Mouse (Mus musculus) spleen, adult 12 weeks (tissue): Measurements from ENCODE around the gene Nmb.
"Not testable (repeated sequence)": the region's sequence is repeated elsewhere in the genome, so short reads cannot be mapped to it uniquely, and the experiment has no call there.

Experiments used
- DNase-seq: peaks from one replicate; pipeline ENCODE4 v3.0.0; 2022; ENCODE audit warnings: low spot score

Gene Nmb

DNA sequence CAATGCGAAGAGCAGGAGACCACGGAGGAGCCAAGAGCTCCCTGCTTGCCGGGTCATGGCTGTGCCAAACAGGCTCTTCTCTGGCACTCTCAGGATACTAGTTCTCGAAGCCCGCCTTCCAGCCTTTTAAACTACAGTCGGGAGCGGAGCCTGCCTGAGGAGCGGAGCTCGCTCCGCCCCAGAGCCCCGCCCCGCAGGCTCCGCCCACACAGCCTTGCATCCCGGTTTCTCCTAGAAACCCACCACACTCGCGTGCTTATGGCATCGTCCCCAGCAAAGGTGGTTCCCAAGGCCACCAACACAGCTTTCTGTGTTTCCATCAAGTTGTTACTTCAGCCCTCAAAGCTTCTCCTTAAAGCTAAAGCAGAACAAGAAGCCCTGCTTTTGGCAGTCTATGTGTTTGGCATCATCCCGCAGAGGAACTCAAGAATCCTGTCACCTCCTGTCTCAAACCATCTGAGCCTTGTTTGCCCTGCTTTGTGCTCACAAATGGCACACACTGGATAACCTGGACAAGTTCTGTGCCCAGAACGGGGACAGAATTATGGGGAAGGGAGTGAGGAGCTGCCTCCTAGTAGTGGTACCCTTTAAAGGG lies at the start of gene Nmb:
Gene Nmb, minus strand, starts transcription at position 156 of the 595 bp plus-strand sequence.
- DNase-seq, result peak; percentile 23

DNA sequence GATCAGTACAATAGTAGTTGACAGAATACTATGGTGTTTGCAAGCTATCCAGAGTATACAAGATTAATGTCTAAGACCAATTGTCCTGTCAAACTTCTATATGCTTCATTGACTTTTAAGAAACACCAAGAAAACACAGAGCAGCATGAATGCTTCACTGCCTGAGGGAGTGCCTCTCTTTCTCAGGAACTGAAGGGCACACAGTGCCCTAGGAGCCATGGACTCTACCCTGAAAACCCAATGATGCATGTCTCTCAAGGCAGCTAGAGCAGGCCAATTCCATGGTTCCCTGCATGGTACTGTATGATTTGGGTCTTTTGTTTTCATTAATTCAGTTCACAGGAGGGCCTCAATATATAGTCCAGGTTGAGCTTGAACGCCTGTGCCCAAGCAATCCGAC lies 49.4 kb upstream of the Nmb start:
- no peak for DNase-seq

DNA sequence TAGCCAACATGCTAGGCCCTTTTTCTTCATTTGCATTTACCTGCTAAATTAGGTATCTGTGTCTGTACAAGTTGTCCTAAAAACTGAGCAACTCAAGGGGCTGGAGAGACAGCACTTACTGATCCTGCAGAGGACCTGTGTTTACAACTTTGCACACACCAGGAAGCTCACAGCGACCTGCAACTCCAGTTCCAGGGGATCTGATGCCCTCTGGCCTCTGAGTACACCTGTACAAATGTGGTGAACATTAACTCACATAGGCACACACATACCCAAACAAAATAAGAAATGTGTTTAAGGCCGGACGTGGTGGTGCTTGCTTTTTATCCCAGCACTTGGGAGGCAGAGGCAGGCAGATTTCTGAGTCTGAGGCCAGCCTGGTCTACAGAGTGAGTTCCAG lies 47.3 kb upstream of the Nmb start:
- no peak for DNase-seq

DNA sequence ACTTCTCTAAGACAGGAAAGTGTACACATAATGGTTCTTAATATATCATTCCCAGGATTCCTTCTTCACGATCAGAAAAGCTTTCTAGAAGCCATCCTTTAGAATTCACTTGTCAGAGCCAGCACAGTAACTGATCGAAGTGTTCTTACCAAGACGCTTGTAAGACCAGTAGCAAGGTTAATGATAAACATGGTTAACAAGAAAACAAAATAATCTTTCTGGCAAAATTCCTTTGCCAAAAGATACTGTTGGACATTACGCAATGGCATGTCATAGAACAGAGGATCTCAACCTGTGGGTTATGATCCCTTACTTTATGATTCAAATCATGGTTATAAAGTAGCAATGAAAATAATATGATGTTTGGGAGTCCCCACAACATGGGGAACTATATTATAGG lies 46.6 kb upstream of the Nmb start:
- DNase-seq, result no peak

DNA sequence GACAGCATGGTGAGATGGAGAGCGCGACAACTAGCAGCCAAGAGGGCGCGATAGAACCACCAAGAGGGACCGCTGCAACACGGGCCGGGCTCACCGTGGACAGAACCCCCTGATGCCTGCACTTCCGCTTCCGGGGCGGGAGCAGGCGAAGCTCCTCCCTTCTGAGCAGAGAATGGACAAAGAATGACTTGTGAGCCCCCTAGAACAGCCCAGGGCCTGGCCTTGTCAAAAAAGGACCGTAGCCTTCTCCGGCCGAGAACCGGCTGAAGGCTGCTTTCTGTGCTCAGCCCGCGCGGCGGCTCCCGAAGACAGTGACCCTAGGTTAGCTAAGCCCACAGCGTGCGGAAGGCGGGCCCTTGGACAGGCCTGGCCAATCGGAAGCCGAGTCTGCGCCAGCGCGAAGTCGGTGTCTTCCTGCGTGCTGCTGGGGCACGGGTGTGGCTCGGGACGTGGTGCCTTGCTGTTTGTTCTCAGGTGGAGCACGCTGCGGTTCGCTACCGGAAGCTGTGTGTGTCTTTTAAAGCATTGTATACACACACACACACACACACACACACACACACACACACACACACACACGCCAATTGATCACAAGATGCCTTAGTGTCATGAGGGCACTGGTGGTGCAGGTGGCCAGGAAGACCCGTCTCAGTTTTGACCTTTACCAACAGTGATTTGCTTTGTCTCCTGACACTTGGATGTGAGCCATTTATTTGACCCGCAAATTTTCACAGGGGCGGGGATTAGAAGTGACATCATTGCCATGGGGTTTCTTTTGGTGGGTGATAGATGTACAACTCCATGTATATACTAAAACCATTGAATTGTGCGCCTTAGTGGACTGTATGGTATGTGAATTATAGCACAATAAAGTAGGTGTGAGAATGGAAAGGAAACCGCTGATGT lies 42.8 kb upstream of the Nmb start, which contains the start of gene Sec11a:
Gene Sec11a, minus strand, starts transcription at position 336 of the 906 bp plus-strand sequence.
- peak; percentile 94 for DNase-seq

DNA sequence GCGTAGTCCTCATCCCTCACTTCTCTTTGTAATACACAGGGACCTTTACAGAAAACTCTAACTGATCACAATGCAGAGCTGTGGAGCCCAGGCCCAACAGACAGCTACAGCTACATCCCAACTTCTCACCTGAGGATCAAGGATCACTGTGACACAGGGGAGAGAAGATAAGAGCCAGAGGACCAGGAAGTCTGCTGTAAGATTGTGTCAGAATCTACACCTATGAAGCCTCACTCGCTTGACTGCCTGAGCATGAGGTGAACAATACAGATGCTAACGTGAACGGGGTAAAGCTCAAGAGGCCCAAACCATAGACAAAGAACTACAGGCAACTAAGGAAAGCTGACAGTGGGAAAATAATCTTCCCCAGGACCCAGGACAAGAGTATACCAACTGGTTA lies 34.9 kb upstream of the Nmb start:
- DNase-seq, result no peak

DNA sequence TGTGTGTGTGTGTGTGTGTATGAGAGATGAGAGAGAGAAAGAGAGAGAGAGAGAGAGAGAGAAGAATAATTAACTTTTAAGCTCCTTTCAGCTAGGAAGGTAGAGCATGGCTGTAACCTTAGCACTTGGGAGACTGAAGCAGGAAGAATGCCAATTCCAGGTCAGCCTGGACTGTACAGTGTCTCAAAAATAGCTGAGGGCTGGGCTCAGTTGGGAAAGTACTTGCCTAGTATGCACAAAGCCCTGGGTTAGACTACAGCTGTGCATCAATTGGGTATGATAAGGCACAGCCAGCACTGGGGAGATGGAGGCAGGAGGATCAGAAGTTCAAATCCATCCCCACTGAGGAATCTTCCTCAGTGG lies 32.4 kb upstream of the Nmb start:
- not testable (repeated sequence) for DNase-seq

DNA sequence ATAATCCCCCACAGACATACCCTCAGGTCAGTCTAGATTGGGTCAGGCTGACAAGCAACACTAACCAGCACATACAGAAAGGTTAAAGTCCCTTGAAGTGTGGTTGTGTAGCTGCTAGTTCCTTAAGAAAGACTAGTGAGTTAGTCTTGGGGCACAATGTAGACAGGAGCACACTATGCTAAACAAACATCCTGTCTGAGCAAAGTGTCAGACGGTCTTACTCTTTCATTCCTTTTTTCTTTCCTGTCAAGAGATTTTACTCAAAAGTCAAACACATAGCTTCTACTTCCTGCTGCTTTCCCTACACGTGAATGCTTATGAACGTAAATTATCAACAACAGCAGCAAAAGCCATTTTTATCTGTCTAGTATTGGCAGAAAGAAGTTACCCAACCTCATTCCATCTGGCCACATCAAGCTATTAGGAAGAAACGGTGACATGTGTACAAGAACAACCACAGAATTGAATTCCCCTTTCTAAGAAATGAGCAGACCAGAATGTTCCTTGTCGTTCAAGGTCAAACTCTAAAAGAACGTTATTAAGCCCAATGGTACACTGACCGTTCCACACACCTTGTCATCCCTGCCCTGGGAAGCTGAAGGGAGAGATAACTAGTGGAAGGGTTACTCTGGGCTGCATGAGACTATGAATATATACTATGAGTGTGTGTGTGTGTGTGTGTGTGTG lies 31.9 kb upstream of the Nmb start:
- not testable (repeated sequence) for DNase-seq

DNA sequence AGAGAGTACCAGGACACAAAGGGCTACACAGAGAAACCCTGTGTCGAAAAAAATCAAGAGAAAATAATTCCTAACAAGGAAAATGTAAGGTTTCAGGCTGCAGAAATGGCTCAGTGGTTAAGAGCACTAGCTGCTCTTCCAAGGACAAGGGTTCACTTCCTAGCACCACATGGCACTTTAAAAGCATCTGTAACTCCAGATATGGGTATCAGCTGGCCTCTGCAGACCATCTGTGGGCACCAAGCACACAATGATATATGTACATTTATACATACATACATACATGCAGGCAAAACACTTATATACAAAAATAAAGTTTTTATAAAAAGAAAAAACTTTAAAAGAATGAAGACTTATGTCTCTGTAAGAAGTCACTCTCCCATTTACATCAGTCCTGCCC lies 31.0 kb upstream of the Nmb start:
- DNase-seq, result no peak

DNA sequence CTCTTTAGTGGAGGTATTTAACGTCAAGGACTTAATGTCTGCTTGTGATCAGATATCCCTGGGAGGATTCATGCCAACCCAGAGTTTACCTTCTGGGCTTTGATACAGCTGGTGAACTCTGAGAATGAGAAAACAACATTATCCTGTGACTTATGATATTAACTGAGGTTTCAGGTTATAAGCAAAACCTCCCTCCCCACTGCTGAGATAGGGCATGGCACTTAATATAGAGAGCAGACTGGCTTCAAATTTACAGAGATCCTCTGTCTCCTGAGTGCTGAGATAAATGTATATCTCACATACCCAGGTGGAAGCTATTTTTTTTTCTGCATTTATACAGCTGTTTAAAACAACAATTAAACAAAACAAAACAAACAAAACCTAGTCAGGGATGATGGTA lies 27.9 kb upstream of the Nmb start:
- no peak for DNase-seq

DNA sequence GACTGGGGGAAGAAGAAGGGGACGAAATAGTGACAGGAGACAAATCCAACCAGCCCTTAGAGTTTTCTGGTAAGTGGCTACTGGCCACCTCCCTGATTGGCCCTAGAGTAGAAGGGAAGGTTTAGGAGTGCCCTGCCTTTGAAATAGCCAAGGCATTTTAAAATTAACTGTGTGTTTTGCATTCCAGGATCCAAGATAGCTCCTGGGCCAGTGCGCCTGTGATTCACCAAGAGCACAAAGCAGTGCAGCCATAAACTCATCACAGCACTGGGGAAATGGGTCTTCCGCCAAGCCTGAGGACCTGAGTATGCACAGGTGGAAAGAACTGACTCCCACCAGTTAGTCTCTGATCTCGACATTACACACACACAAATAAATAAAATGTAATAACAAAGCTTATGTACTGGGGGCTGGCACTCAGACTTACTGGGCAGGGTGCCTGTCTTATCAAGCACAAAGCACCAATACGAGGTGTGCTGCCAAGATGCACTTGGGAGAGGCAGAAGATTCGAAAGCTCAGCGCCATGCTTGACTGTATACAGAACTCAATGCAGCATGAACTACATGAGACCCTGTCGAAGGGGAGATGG lies 26.8 kb upstream of the Nmb start:
- DNase-seq, result no peak

DNA sequence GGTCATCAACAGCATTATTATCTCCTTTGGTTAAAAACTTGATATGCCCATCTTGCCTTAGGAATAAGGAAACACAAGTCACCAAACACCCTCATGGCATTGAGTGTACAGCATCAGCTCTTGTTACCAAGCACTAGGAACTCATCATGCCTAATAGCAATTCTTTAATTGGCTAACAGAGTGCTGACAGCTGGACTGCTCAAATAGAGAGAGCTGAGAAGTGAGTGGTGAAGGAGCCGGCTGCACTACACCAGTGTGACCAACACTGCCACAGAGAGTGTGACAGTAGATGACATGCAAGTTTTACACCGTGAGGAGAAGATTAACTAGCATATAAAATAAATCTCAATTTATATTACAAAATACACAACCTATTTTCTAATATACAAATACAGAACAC lies 18.3 kb upstream of the Nmb start:
- DNase-seq, result no peak

DNA sequence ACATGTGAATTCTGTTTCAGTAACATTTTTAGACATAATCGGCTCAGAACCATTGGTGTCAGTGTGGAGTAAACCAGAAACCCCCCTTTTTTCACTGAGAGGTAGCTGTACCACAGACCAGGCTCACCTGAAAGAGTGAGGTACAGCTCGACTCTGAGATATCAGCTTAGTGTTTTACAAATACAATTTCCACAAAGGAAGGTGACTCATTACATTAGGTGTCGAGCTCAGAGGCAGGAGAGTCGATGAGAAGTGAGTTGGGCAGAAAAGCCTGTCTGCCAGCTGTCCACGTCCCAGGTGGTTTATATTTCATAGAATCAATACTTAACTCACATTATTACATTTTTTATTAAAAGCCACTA lies 14.8 kb upstream of the Nmb start:
- DNase-seq, result no peak

DNA sequence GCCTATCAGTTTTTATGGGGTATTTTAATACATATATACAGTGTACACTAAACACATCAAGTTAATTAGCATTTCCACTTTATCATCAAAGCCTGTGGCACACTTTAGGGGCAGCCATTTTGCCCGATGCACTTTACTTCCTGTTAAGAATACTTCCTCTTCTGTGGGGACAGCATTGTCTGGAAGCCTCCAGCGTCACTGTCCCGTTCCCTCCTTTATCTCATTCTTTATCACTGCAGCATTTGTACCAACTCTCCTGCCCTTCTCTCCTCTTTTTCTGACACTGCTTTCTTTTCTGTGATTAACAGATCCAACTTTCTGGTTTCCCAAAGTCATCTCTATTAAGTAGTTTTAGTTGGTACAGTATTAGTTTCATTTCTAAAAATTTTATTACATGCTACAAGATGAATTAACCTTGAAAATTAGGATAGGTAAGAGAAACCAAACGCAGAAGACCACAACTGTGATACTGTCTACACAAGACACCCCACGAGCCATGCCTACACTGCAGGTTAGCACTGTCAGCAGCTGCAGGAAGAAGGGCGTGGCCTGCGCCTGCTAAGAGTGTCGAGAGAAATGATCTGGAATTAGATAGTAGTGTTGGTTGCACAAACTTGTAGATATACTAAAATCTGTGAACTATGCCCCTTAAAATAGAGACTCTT lies 14.2 kb upstream of the Nmb start:
- DNase-seq, result no peak

DNA sequence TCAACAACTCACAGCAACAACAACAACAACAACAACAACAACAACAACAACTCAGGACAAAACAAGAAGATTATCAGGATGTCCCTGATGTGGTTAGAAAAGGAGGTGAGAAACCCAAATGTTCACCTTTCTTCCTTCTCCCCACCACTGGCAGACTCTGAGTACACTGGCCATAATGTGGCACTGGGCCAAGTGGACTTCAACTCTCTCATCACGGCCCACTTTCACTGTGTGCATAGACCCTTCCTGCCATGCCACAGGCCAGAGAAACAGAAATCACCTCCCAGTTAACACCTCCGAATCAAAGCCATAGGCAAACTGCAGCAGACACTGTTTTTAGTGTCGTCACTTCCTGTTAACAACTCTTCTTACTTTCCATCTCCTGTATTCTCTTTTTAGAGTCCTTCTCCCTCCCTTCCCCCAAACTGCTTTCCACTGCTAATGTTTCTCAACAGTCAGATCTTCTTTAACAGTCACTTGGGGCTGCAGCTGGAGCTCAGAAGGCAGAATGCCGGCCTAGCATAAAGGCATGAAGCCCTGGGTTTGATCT lies 13.1 kb upstream of the Nmb start:
- no peak for DNase-seq

DNA sequence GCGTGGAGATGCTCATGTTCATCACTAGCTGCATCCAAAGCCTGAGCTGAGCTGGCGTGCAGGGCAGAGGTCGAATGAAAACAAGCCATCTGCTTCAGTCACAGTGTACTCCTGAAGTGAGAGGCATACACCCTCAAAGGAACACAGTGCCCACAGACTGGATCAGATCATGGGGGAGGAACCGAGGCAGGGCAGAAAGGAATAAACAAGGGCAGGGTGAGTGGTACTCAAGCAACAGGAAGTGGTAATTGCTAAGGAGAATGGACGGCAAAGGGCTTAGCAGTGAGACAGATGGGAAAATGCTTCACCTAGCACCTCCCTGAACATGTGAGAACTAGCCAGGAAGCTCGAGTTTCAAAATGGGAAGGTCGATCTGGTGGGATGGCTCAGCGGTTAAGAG lies 7.6 kb upstream of the Nmb start:
- no peak for DNase-seq

DNA sequence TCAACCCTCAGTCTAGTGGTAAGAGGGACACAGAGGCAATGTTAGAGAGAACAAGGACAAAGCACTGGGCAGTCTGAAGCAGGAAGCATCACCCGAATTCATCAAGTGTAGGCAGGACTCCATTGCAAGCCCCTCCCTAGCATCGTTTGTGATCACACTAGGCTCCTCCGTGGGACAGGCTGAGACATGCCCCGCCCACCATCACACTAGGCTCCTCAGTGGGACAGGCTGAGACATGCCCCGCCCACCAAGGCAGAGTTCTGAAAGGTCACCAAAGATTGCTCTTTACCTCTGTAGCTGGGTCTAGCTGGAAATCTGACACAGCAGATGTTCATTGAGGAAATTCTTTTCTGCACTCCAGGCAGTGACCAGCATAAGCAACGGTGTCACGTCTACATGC lies 6.2 kb upstream of the Nmb start:
- no peak for DNase-seq

DNA sequence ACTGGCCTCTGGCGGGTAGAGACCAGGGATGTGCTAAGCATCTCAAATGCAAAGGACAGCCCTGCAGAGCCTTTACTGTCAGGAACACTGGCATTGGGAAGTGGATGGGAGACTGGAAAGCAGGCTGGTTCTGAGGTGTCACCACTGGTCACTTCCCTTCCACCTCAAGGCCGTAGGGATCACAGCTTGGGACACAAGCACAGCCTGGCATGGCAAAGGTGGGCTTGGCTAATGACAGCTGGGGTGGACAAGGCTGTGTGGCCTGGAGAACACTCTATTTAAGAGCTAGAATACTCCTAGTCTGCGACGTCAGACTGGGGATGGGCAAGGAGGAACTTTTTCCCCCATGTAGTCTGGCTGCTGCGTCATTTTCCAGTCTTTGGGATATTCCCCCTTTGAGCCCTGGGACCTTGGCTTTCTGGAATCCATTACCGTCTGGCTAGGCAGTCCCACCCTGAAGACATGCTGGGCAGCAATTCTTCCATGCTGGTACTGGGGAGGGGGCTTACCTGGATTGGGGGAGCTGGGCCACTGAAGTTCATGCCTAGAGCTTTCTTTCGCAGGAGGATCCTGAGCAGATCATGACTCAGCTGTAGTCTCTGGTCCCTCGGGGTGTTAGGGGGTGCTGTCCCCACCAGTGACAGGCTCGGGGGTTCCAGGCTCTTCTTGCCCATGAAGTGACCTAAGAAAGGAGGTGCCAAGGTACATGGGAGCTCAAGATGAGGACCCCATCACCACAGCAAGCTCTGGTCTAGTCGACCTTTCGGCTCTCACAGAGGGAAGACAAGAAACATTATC lies 1.1 kb downstream of the Nmb start:
- DNase-seq, result no peak

DNA sequence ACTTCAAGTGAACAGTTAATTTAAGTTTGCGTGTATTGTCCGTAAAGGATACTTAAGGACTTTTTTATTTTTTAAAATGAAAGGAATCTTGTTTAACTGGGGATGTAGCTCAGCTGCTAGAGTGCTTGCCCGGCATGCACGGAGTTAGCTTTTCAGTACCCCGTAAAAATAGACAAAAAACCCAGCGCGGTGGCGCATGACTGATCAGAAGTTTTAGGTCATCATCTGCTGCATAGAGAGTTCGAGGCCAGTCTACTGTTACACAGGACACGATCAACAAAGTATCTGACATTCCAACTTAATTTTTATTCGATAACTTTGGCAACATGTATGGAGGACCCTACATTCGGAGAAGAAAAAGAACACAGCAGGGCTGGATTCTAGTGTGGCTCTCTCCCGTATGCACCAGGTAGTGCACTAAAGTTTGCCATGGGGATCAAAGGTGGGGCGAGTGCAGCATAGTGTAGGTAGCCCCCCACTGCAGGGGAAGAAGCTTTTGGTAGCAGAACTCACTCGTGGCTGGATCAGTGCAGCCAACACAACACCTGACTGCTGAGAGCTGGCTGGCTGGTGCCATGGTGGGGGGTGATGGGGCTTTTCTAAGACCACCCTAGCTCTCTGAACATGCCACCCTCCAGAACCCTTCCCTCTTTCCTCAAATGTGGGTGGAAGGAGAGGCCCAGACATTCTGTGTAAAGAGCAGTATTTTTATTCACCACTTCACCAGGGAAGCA lies 3.2 kb downstream of the Nmb start:
- no peak for DNase-seq

DNA sequence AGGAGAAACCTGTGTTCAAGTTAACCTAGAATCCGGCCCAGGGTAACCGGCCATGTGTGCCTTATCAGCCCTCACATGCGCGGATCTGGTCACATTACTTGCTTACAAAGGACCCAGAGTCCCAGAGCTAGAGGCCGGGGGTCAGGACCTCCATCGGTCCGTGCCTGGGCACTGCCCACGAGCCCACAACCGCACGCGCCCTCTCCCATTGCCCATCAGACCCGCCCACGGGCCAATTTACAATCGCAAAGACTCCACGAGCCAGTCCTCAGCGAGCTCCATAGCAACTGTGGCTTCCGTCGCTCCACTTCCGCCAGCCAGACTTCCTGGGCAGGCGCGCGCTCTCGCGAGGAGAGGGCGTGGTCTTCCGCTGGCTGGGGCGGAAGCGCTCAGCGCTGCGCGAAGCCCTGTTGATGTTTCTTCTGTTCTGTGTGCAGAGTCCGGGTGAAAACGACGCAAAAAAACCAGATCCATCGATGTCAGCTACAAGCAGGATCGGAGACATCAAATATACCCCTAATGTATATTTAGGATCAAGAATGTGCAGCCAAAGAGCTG lies 3.9 kb downstream of the Nmb start, which contains the start of gene Wdr73:
Gene Wdr73, minus strand, starts transcription at position 326 of the 558 bp plus-strand sequence.
- peak; percentile 86 for DNase-seq
